8 mouse cellular contexts compared by ENCODE assay signal in the genomic region with DNA sequence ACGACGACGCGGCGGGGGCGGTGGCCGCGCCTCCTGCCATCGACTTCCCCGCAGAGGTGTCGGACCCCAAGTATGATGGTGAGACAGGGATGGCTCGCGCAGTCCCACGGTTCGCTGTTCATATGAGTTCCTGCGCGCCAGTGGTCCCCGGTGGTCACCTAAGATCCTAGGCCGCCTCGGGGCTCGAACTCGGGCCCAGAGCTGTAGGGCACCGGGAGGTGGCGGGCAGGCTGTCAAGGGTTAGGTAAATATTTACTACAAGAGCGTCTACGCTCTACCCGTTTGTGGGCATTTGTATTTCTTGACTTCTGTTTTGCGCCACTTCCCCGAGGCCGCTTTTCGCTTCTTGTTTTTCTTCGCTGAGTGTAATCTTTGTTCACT. TPM values are rescaled to one million over a fixed set of nuclear protein-coding genes. Genes with fewer than 3 reads are reported as not detected.
A peak's percentile ranks its signal among the peaks of the same experiment; 100 is the strongest.
DNase-seq lines count a peak whose midpoint lies in the region; ATAC-seq and TF ChIP-seq lines count a peak whose summit lies in the region.

No protein-coding gene starts in this region.

- H3K27ac ChIP-seq in kidney, postnatal 0 days = no peak overlapping the region; the same call in 1 of the 2 replicates
- H3K27ac ChIP-seq in midbrain, embryonic 11.5 days (ENCODE audit: low read depth, low read length) = no peak overlapping the region

- no peak for TF ChIP-seq POLR2A in lung, adult 2 months (IDR thresholded peaks at IDR 0.05; ENCODE audit: borderline replicate concordance, extremely low read depth, low read depth, low read length)

- peak overlapping the region; percentile 56 for H3K4me2 ChIP-seq in kidney, postnatal 0 days (ENCODE audit: low read length)
- peak overlapping the region; percentile 43 for H3K4me2 ChIP-seq in midbrain, embryonic 11.5 days

- intact Hi-C loops in gastrocnemius, postnatal 36 days (cut with DNase I) = no loop called here

- H3K4me1 ChIP-seq in lung, adult 2 months (ENCODE audit: control insufficient read depth, insufficient read depth, low read length) = no peaks in the 10 kb centered on the region
- H3K4me1 ChIP-seq in erythroblast, embryonic 14.5 days (ENCODE audit: control insufficient read depth) = peaks cover 47% of the 10 kb centered on the region
- H3K4me1 ChIP-seq in kidney, postnatal 0 days (replicated peaks; ENCODE audit: insufficient read depth, low read length) = no peaks in the 10 kb centered on the region; the same call in 1 of the 2 replicates
- H3K4me1 ChIP-seq in midbrain, embryonic 11.5 days (ENCODE audit: control insufficient read depth, insufficient read depth, low read length) = peaks cover 10% of the 10 kb centered on the region

- no peak for TF ChIP-seq CTCF in lung, adult 2 months (IDR thresholded peaks at IDR 0.05; ENCODE audit: insufficient read depth, low read length)
- TF ChIP-seq CTCF in kidney, postnatal 0 days (IDR thresholded peaks at IDR 0.05; ENCODE audit: low read depth) = no peak

- 0% methylated on average over 32 of the region's 32 CpGs for WGBS in lung, adult 2 months
- WGBS in kidney, postnatal 0 days = under 1% methylated on average over 32 of the region's 32 CpGs
- WGBS in midbrain, embryonic 11.5 days = under 1% methylated on average over 32 of the region's 32 CpGs

- H3K36me3 ChIP-seq in erythroblast, embryonic 14.5 days (ENCODE audit: control insufficient read depth) = peaks cover 26% of the 10 kb centered on the region
- no peaks in the 10 kb centered on the region for H3K36me3 ChIP-seq in kidney, postnatal 0 days (ENCODE audit: insufficient read depth, low read length)
- no peaks in the 10 kb centered on the region for H3K36me3 ChIP-seq in midbrain, embryonic 11.5 days (ENCODE audit: control insufficient read depth, insufficient read depth, low read length)

- ATAC-seq in kidney, postnatal 0 days (replicated peaks; ENCODE audit: low FRiP score, low read depth) = peak; percentile 62
- peak; percentile 85 for ATAC-seq in midbrain, embryonic 11.5 days (ENCODE audit: low FRiP score)

- H3K9me3 ChIP-seq in erythroblast, embryonic 14.5 days (ENCODE audit: control insufficient read depth, low read length) = no peaks in the 10 kb centered on the region
- H3K9me3 ChIP-seq in kidney, postnatal 0 days (replicated peaks; ENCODE audit: low read length) = no peaks in the 10 kb centered on the region
- no peaks in the 10 kb centered on the region for H3K9me3 ChIP-seq in midbrain, embryonic 11.5 days (ENCODE audit: control insufficient read depth, low read length)

- peak overlapping the region; percentile 98 for H3K4me3 ChIP-seq in lung, adult 2 months (replicated peaks; ENCODE audit: extremely low read depth, low read depth, low read length)
- H3K4me3 ChIP-seq in erythroblast, embryonic 14.5 days (replicated peaks) = peak overlapping the region; percentile 87
- peak overlapping the region; percentile 64 for H3K4me3 ChIP-seq in kidney, postnatal 0 days (replicated peaks; ENCODE audit: low read depth, low read length)
- H3K4me3 ChIP-seq in midbrain, embryonic 11.5 days (ENCODE audit: low read depth, low read length) = peak overlapping the region; percentile 62

- no peak for DNase-seq in lung, adult 2 months
- DNase-seq in lung, postnatal 4 days = no peak
- no peak for DNase-seq in kidney, postnatal 0 days (ENCODE audit: low spot score)
- DNase-seq in midbrain, embryonic 11.5 days (ENCODE audit: low spot score, missing footprints) = no peak
- no peak for DNase-seq in thymus, postnatal 4 days
- no peak for DNase-seq in cerebellum, adult 11 months
- DNase-seq in gastrocnemius, postnatal 36 days = no peak

- peak overlapping the region; percentile 76 for H3K9ac ChIP-seq in kidney, postnatal 0 days (ENCODE audit: low read depth, low read length)
- peak overlapping the region; percentile 70 for H3K9ac ChIP-seq in midbrain, embryonic 11.5 days (ENCODE audit: low read length)

- no peaks in the 10 kb centered on the region; the same call in 1 of the 2 replicates for H3K27me3 ChIP-seq in erythroblast, embryonic 14.5 days (ENCODE audit: control insufficient read depth)
- no peaks in the 10 kb centered on the region for H3K27me3 ChIP-seq in kidney, postnatal 0 days (ENCODE audit: insufficient read depth, low read length)
- no peaks in the 10 kb centered on the region for H3K27me3 ChIP-seq in midbrain, embryonic 11.5 days (ENCODE audit: control insufficient read depth, insufficient read depth, low read length)

RNA-seq across cellular contexts. Expression of a gene that starts 0.3 kb away (rescaled TPM):
- 14.9 and 16.8 TPM in 2 replicates for polyA plus RNA-seq in lung, adult 2 months (2012; rRNA removed)
- 14.4 and 16.3 TPM in 2 replicates for polyA plus RNA-seq in erythroblast, embryonic 14.5 days (2012)
- polyA plus RNA-seq in kidney, postnatal 0 days (2015; fragmentation: Nextera tagmentation; extraction: Ambion mirVana) = 32.4 and 34.1 TPM in 2 replicates
- polyA plus RNA-seq in midbrain, embryonic 11.5 days (2014; fragmentation: Nextera tagmentation; extraction: Ambion mirVana) = 52.8 and 54.5 TPM in 2 replicates
- total RNA-seq in gastrocnemius, postnatal 36 days (2021) = 10 to 100 TPM; 21.9 to 24.8 TPM
